Mouse (Mus musculus): ENCODE data around the gene Sirt7. TPM values are rescaled to one million over a fixed set of nuclear protein-coding genes. Genes with fewer than 3 reads are reported as not detected.

Sirt7 gene
- polyA plus RNA-seq, 1 experiment from 2014 or later, result 30.0 TPM

DNA sequence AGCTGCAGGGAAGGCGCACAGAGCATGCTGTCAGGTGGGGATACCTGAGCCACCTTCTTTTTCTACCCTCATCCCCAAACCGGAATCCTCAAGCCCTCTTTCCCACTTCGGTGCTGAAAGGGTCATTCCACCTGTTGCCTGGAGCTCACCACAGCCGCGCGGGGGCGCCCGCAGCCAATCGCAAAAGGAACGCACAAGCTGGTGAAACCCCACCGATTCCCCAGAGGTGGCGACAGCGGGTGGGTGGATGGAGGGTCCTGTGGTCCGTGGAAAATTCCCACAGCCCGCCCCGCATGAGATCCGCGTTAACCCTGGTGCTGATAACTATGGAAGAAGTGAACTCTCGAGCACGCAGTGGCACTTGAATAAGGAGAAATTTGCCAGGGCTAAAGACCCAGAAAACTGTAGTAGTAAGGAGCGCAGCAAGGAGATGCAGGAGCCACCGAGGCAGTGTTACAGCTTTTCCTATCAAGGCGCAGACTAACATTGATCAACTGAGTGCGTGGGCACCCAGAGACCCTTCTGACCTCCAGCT, 33.9 kb upstream of the Sirt7 start:
- WGBS, result 3% methylated on average over 24 of the region's 24 CpGs
- Histone ChIP-seq H3K4me1 (peaks cover 23% of the 10 kb centered on the region), H3K27ac (no peak overlapping the region), H3K9ac (no peak overlapping the region), H3K27me3 (peaks cover 93% of the 10 kb centered on the region), H3K9me3 (no peaks in the 10 kb centered on the region), H3K4me3 (peak overlapping the region; percentile 51), H3K4me2 (peak overlapping the region; percentile 78), H3K36me3 (no peaks in the 10 kb centered on the region)
- no peak for ATAC-seq (ENCODE audit: insufficient number of reproducible peaks, insufficient read depth, low FRiP score, low TSS enrichment, low read depth)

DNA sequence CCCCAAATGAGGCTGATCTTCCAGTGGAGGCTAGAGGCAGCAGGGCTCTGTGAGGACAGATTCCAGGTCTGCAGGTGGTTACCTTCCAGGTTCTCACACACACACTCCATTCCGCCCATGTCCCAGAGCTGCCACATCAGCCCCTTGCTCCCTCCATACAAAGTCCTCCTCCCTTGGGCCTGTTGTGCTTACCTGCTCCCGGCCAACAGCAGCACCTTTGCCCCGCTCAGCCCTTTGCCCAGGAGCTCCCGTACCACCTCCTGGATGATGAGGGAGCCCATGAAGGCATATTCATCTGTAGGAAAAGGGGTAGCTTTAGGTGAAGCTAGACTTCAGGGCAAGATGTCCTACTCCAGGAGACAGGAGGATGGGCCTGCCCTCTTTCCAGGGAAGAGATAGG, 32.3 kb upstream of the Sirt7 start:
- no peak overlapping the region for H3K4me2 ChIP-seq
- WGBS, result 85% methylated on average over 4 of the region's 4 CpGs

DNA sequence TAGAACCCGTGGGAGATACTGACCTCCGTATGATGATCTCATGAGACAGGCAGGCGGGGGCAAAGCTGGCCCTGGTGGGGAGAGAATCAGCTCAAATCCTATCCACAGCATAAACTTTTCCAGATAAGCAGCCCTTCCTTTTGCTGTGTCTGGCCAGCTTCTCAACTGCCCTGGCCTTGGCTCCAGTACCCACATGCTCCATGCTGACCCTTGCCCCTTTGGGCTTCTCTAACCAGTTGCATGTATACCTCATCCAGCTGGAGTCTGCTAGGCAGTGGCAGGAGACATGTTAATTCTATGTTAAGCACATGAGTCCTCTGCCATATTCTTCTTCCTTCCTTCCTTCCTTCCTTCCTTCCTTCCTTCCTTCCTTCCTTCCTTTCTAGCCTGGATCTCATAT, 29.7 kb upstream of the Sirt7 start:
- Histone ChIP-seq H3K9me3 (no peaks in the 10 kb centered on the region), H3K9ac (no peak overlapping the region), H3K27ac (no peak overlapping the region), H3K4me3 (no peak overlapping the region), H3K4me2 (no peak overlapping the region), H3K27me3 (peaks cover 53% of the 10 kb centered on the region), H3K36me3 (no peaks in the 10 kb centered on the region), H3K4me1 (peaks cover 10% of the 10 kb centered on the region)
- ATAC-seq (ENCODE audit: insufficient number of reproducible peaks, insufficient read depth, low FRiP score, low TSS enrichment, low read depth), result no peak
- WGBS, result 44% methylated on average over 3 of the region's 3 CpGs

More for the DNA sequence above, 32.3 kb upstream of the Sirt7 start:
- H3K27me3 ChIP-seq, result peaks cover 78% of the 10 kb centered on the region
- peaks cover 23% of the 10 kb centered on the region for H3K4me1 ChIP-seq
- H3K27ac ChIP-seq, result no peak overlapping the region
- H3K4me3 ChIP-seq, result no peak overlapping the region
- no peaks in the 10 kb centered on the region for H3K36me3 ChIP-seq
- ATAC-seq (ENCODE audit: insufficient number of reproducible peaks, insufficient read depth, low FRiP score, low TSS enrichment, low read depth), result no peak
- no peak overlapping the region for H3K9ac ChIP-seq
- H3K9me3 ChIP-seq, result no peaks in the 10 kb centered on the region

DNA sequence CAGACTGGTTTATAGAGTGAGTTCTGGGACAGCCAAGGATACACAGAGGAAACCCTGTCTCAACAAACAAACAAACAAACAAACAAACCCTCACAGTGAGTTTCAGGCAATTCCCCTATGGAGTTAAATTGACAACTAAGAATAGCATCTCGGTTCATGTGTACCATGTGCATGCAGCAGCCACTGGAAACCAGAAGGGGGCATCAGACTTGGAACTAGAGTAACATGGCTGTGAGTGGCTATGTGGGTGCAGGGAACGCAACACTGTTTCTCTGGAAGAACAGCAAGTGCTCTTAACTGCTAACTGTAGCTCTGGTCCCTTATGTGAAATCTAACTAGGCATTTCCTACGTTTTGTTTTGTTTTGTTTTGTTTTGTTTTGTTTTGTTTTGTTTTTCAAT, 26.8 kb upstream of the Sirt7 start:
- H3K9me3 ChIP-seq, result no peaks in the 10 kb centered on the region
- no peak overlapping the region for H3K27ac ChIP-seq
- H3K4me1 ChIP-seq, result peaks cover 7% of the 10 kb centered on the region
- no peak for ATAC-seq (ENCODE audit: insufficient number of reproducible peaks, insufficient read depth, low FRiP score, low TSS enrichment, low read depth)
- no peak overlapping the region for H3K4me2 ChIP-seq
- WGBS, result 63% methylated on average over 3 of the region's 3 CpGs
- H3K9ac ChIP-seq, result no peak overlapping the region
- H3K36me3 ChIP-seq, result no peaks in the 10 kb centered on the region
- peaks cover 42% of the 10 kb centered on the region for H3K27me3 ChIP-seq
- no peak overlapping the region for H3K4me3 ChIP-seq

DNA sequence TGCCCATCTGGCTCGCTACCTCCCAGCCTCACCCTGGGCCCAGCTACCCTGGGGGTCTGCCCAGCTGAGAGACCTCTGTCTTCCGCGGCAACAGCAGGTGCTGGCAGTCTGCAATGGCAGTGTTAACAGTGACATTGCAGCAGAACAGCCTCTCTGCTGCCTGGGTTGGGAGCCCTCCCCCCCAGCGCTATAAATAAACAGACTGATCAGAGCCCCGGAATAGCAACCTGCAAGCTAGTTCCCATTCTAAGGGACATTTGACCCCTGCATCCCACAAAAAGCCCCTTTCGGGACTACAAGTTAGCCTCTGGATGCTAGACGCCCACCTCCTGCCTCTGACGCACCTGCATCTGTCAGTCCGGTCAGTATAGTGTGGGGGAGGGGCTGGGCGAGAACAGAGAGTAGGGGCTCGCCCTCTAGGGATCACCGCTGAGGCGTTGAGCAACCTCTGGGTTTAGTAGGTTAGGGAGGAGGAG, 23.0 kb upstream of the Sirt7 start, which contains the start of gene Myadml2:
Gene Myadml2 (minus strand): TSS at position 158 of the 476 bp plus-strand sequence.
- 8% methylated on average over 13 of the region's 13 CpGs for WGBS
- Histone ChIP-seq H3K27ac (no peak within 1 kb of the TSS), H3K9ac (0 out of 2 replicates have a peak within 1 kb of the TSS, but pooled peaks have one; percentile 27), H3K4me1 (peaks cover 16% of the 10 kb centered on the region), H3K36me3 (no peaks in the 10 kb centered on the region), H3K27me3 (peaks cover 20% of the 10 kb centered on the region), H3K9me3 (no peaks in the 10 kb centered on the region), H3K4me2 (peak within 1 kb of the TSS; percentile 30), H3K4me3 (no peak within 1 kb of the TSS)
- no peak for ATAC-seq (ENCODE audit: insufficient number of reproducible peaks, insufficient read depth, low FRiP score, low TSS enrichment, low read depth)

DNA sequence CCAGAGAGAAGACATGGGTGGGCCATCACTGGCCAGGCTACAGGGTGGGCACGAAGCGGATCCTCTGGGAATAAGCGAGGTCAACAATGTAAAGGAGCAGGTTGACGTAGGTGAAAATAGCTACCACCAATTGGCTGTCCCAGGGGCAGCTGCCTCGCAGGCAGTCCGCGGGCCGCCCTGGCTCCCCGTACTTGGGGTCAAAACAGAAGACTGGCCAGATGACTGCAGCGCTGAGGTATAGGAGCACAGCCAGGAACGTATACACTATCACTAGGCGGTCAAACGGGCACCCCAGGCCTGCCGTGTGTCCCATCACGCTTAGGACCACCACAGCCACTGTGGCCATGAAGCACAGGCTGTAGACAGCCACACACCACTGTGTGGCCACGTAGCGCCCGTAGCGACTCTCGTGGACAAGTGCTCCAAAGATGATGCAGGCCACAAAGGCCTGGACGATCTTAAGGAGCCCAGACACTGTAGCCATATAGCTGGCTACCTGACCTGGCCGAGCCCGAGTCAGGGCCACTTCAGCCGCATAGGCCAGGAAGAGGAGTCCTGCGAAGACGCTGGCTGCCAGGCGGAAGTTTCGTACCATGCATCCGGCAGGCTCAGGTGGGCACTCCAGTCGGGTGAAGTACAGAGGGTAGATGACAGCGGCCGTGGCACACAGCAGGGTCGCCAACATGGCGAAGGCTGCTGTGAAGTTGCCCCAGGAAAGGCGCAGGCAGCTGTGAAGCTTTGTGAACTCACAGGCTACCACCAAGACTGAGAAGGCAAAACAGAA, 22.2 kb upstream of the Sirt7 start:
- H3K27me3 ChIP-seq, result peaks cover 20% of the 10 kb centered on the region
- H3K9me3 ChIP-seq, result no peaks in the 10 kb centered on the region
- no peaks in the 10 kb centered on the region for H3K36me3 ChIP-seq
- 77% methylated on average over 35 of the region's 35 CpGs for WGBS
- ATAC-seq (ENCODE audit: insufficient number of reproducible peaks, insufficient read depth, low FRiP score, low TSS enrichment, low read depth), result no peak
- H3K4me1 ChIP-seq, result peaks cover 24% of the 10 kb centered on the region
- no peak overlapping the region for H3K27ac ChIP-seq
- no peak overlapping the region for H3K4me2 ChIP-seq
- no peak overlapping the region for H3K4me3 ChIP-seq
- H3K9ac ChIP-seq, result 0 out of 2 replicates have a peak overlapping the region, but pooled peaks have one; percentile 27

DNA sequence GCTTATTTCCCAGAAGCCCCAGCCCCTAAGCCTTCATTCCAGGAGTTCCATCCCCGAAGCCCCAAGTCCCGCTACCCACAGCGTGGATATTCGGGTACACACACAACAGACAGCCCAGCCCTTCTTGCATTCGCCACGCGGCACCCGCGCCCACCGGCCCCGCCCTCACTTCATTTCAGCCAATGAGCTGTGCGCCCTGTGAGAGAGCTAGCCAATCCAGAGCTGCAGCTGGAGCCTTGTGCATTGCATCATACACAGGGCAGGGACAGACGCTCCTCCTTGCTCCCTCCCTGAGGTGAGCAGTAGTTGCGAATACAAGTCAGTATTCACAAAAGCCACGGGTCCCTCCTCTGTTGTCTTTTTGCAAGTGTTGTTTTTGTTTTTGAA, 18.6 kb upstream of the Sirt7 start, which contains the start of gene Pycr1:
Gene Pycr1 (minus strand): TSS at position 169 of the 387 bp plus-strand sequence.
- Histone ChIP-seq H3K4me3 (peak within 1 kb of the TSS; percentile 52), H3K36me3 (no peaks in the 10 kb centered on the region), H3K4me2 (peak within 1 kb of the TSS; percentile 94), H3K27me3 (peaks cover 17% of the 10 kb centered on the region), H3K27ac (peak within 1 kb of the TSS; percentile 78), H3K9me3 (no peaks in the 10 kb centered on the region), H3K9ac (peak within 1 kb of the TSS; percentile 80), H3K4me1 (peaks cover 26% of the 10 kb centered on the region)
- WGBS, result under 1% methylated on average over 15 of the region's 15 CpGs
- ATAC-seq (ENCODE audit: insufficient number of reproducible peaks, insufficient read depth, low FRiP score, low TSS enrichment, low read depth), result peak; percentile 98

DNA sequence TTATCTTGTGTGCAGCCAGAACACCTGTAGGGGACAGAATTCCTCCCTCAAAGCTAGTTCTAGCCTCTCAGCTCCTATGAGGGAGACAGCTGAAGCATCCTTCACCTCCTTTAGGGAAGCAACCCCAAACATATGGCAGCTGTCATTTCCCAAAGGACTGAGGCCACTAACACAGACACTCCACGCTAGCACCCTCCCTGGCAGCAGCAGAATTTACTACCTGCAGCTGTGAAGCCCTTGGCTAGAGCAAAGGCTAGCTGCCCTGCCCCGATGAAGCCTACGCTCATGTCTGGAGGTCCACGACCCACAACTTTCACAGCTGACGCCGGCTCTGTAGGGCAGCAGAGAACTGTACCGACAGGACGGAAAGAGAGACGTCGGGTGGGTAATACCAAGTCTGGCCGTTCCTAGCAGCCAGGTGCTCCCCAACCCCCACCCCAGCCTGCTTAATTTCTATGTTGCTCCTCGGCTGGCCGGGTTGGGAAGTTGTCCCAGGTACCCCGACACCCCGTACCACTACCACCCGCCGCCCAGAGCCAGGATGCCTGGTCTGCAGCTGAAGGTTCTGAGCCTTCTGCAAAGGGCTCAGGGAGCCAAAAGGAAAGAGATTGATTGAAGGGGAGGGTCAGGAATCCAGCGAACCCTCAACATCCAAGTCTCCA, 18.0 kb upstream of the Sirt7 start:
- no peaks in the 10 kb centered on the region for H3K9me3 ChIP-seq
- WGBS, result 1% methylated on average over 18 of the region's 18 CpGs

DNA sequence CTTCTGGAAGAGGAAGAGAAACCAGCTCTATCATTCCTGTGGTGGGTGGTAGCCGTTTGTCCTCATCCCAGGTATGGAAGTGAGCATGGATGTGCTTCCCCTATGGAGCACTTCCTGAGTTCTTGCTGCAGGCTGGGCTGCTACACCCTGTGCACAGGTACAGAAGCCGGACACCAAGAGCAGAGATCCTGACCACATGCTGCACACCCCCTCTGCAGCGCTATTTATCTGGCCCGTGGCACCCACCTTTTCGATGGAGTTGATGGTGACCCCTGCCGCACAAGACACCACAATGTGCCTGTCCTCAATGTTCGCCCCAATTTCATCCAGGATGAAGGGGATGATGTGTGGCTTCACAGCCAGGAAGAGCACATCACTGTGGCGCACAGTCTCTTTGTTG, 16.8 kb upstream of the Sirt7 start:
- no peak for ATAC-seq (ENCODE audit: insufficient number of reproducible peaks, insufficient read depth, low FRiP score, low TSS enrichment, low read depth)
- Histone ChIP-seq H3K4me1 (peaks cover 19% of the 10 kb centered on the region), H3K4me3 (no peak overlapping the region), H3K27ac (no peak overlapping the region), H3K9me3 (no peaks in the 10 kb centered on the region), H3K9ac (peak overlapping the region; percentile 80), H3K27me3 (peaks cover 3% of the 10 kb centered on the region; the same call in 1 of the 2 replicates), H3K4me2 (peak overlapping the region; percentile 94; the same call in 1 of the 2 replicates), H3K36me3 (no peaks in the 10 kb centered on the region)
- WGBS, result 85% methylated on average over 8 of the region's 8 CpGs

More for the DNA sequence above, 18.0 kb upstream of the Sirt7 start:
- peak overlapping the region; percentile 94 for H3K4me2 ChIP-seq
- peak overlapping the region; percentile 80 for H3K9ac ChIP-seq
- no peaks in the 10 kb centered on the region for H3K36me3 ChIP-seq
- H3K4me1 ChIP-seq, result peaks cover 24% of the 10 kb centered on the region
- ATAC-seq (ENCODE audit: insufficient number of reproducible peaks, insufficient read depth, low FRiP score, low TSS enrichment, low read depth), result no peak
- H3K27me3 ChIP-seq, result peaks cover 15% of the 10 kb centered on the region
- H3K4me3 ChIP-seq, result peak overlapping the region; percentile 52
- H3K27ac ChIP-seq, result peak overlapping the region; percentile 78

DNA sequence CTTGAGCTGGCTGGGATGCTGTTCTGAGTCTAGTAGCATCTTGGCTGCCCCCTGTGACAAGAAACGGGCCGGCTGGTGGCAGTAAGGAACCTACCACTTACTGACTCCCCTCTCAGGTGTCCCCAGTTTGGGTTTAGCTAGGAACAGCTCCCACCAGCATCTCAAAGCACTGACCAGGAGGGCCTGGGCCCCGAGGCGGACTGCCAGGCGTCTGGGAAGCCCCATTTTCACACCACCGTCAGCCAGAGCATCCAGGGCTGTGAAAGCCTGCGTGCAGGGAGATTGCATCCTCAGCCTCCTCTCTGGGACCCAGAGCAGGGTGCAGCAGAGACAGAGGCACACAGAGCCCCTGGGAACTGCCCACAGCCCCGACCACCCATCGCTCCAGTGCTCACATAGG, 16.2 kb upstream of the Sirt7 start:
- Histone ChIP-seq H3K27me3 (no peaks in the 10 kb centered on the region), H3K9ac (peak overlapping the region; percentile 8; the same call in 1 of the 2 replicates), H3K4me3 (no peak overlapping the region), H3K9me3 (no peaks in the 10 kb centered on the region), H3K27ac (no peak overlapping the region), H3K4me1 (peaks cover 19% of the 10 kb centered on the region), H3K36me3 (no peaks in the 10 kb centered on the region), H3K4me2 (no peak overlapping the region)
- no peak for ATAC-seq (ENCODE audit: insufficient number of reproducible peaks, insufficient read depth, low FRiP score, low TSS enrichment, low read depth)
- 68% methylated on average over 9 of the region's 9 CpGs for WGBS

DNA sequence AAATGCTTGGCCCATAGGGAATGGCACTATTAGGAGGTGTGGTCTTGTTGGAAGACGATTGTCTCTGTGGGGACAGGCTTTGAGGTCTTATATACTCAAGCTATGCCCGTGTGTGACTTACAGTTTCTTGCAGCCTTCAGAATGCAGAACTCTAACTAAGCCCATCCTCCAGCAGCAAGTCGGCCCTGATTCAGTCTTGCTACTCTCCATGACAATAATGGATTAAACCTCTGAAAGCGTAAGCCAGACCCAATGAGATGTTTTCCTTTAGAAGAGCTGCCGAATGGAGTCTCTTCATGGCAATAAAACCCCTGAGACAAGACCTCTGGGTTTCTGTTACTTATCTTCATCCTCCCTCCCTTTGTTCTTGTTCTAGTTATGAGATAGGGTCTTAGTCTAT, 9.8 kb upstream of the Sirt7 start:
- Histone ChIP-seq H3K27me3 (no peaks in the 10 kb centered on the region), H3K36me3 (peaks cover under 1% of the 10 kb centered on the region; the same call in 1 of the 2 replicates), H3K9ac (no peak overlapping the region), H3K4me3 (no peak overlapping the region), H3K9me3 (no peaks in the 10 kb centered on the region), H3K27ac (no peak overlapping the region), H3K4me2 (no peak overlapping the region), H3K4me1 (peaks cover 26% of the 10 kb centered on the region)
- ATAC-seq (ENCODE audit: insufficient number of reproducible peaks, insufficient read depth, low FRiP score, low TSS enrichment, low read depth), result no peak
- WGBS, result 80% methylated on average over 5 of the region's 5 CpGs
